Mouse (Mus musculus) neutrophil, adult 5-6 weeks (primary cell): ENCODE measurements around the gene Adh5. TPM values are rescaled to one million over a fixed set of nuclear protein-coding genes. Genes with fewer than 3 reads are reported as not detected.

ENCODE experiments used
- ATAC-seq: fragments of 151-379, 151-347 bp; 2 replicates; pipeline ENCODE4 v1.8.0; 2017; ENCODE audit warnings: mild to moderate bottlenecking, moderate TSS enrichment; ENCODE audit not compliant: insufficient number of reproducible peaks, poor library complexity, low FRiP score, severe bottlenecking; ENCODE audit errors: extremely low read depth
- total RNA-seq: library from RNA; stranded (forward); fragments of 200-1000 nt; gene quantifications from 2 replicates; pipeline ENCODE4 v1.2.3, GENCODE M21; 2017

Gene Adh5
- total RNA-seq = 69.0 and 70.9 TPM in 2 replicates

DNA sequence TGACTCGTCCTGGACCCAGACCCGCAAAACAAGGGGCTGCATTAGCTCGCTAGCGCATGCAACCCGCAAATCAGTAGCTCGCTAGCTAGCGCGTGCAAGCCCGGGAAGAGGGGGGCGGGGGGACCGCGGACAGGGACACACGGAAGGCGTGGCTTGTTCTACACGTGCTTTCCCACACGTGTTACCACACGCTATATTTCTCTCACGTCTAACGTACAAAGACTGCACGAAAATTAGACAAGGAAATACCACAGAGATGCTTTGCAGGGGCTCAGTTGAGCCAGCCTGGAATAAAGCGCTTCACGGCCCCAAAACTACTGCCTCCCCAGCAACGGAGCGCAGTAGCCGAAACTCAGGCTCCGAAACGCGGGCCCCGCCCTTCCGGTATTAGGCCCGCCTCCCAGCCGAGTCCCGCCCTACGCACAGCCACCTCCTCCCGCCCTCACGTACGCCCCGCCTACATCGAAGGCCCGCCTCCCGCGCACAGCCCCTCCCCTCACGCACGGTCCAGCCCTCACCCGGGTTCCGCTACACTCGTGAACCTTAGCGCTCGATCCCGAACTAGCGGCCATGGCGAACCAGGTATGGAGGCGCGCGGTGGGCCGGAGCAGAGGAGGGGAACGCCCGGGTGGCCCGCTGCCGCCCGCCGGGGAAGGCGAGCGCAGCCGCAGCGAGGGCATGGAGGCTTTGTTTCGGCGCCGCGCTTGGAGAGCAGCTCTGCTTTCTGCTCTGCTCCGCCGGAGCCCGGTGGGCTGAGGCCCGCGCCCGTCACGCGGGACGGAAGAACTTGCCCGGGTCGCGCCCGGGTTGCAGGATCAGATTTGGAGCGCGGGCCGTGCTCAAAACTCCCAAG lies at the start of gene Adh5:
Gene Adh5 (plus strand): TSS at position 482 of the 853 bp plus-strand sequence.
- ATAC-seq = peak; percentile 98

GRCm38 (mm10) chr3:138404872-138405271 lies 38.0 kb upstream of the Adh5 start:
- no peak for ATAC-seq

- no peak for ATAC-seq
These were observed 37.6 kb upstream of the Adh5 start for GRCm38 (mm10) chr3:138405341-138405740.

DNA sequence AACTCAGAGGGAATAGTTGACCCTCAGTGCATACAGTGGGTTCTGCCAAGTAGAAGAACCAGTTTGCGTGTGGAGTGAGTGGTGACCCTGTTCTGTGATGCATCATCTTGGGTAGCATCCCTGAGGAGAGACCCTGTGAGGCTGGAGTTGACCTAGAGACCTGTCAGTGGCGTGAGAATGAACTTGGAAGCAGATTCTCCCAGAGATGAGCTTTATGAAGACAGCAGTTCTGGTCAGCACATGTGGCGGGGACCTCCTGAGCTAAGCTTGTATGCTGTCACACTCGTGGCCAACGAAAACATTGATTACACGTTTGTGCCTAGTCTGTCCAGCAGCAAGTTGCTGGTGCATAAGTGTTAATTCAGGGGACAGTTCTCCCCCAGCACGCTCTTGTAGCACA lies 37.1 kb upstream of the Adh5 start:
- no peak for ATAC-seq

- no peak for ATAC-seq
These were observed 35.0 kb upstream of the Adh5 start for GRCm38 (mm10) chr3:138407920-138408319.

GRCm38 (mm10) chr3:138409585-138409984 lies 33.3 kb upstream of the Adh5 start:
- ATAC-seq = no peak

GRCm38 (mm10) chr3:138410211-138410610 lies 32.7 kb upstream of the Adh5 start:
- ATAC-seq = no peak

- ATAC-seq = no peak
These were observed 27.7 kb upstream of the Adh5 start, which contains the start of gene Adh4 for GRCm38 (mm10) chr3:138415121-138415690. Gene Adh4, plus strand, starts transcription at chr3:138415466.

DNA sequence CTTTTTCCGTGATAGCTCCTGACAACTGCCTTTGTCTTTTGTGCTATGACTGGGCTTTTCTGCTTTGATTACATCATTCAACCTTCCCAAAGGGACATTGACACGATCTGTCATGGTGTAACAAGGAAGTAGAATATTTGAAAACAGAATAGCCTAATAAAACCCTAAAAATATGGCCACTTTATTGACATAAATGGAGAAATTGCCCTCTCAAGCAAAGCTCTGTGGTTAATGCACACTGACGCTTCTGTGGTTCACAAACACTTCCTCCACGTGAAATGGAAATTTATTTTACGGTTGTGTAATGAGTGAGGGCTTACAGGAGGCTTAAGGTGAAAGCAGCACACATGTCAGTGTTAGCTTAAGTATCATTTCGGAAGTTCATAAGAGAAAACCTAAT lies 23.5 kb upstream of the Adh5 start:
- no peak for ATAC-seq

DNA sequence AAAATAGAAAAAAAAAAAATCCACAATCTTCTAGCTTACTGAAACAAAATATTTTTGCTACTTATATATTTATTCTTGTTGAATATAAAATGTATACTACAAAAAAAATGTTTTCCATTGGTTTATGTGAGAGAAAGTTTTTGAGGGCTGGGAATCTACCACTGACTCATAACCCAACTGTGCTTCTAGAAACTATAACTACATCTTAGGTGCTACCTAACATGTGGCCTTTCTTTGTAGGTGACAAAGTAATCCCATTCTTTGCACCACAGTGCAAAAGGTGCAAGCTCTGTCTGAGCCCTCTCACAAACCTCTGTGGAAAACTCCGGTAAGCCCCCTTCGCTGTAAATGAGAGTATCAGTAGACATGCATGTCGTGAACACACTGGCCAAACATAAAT lies 22.5 kb upstream of the Adh5 start:
- no peak for ATAC-seq

DNA sequence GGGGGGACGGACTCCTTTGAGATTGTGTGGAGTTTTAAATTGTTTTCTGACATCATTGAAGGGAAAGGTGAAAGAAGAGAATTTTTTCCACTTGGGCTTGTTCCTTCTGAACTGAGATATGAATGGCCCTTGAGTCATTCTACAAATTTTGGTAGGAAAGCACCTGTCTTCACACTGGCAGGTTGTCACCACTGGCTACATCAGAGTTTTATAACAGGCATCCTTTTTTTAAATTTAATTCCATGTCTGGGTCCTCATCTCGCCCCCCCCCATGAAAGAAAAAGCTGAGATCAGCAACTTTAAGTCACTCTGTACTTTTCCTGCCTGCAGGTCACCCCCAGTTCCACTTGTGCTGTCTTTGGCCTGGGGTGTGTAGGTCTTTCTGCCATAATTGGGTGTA lies 19.2 kb upstream of the Adh5 start:
- ATAC-seq = no peak

- no peak for ATAC-seq
These were observed 18.6 kb upstream of the Adh5 start for GRCm38 (mm10) chr3:138424247-138424646.

DNA sequence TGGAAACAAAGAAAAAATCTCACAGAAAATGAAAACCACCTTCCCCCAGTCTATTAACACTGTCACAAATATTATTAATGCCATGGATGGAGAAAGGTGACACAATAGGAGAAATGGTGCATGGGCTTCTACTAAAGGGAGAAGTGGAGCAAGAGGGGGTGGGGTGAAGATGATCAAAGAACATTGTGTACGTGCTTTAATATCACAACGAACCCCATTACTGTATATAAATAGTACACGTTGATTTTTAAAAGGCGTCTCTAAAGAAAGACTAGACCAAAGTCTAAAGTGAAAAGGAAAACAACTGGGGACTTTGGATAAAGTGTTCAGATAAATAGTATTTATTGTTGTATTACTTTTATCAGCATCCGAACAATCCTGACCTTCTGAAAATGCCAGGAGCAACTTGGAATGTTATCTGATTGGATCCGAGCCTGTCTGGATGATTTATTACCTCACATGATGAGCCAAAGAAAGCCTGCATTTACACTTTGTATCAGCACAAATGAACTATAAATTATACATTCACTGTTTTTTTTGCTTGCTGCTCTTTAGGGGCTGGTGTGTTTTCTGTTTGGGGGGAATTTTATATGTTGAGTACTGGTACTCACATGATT lies 12.4 kb upstream of the Adh5 start:
- no peak for ATAC-seq

- no peak for ATAC-seq
These were observed 11.1 kb upstream of the Adh5 start for GRCm38 (mm10) chr3:138431835-138432234.

GRCm38 (mm10) chr3:138438716-138439115 lies 4.2 kb upstream of the Adh5 start:
- no peak for ATAC-seq

DNA sequence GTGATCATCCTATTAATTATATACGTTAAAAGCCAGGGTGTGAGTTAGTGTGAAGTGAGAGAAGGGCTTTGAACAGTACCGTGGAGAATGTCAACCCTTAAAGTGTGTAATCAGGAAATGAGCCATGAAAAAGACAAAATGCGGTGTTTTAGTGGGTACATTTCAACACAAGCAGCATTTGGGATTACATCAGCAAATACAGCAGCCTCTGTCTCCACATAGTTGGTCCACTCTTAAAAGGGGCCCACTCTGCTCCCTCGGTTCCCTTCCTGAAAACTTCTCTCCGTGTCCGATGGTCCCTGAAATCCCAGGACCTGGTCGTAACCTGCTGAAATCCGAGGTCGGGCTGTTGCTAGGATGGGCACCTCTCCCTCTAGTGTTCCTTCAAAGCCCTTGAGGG lies 690 bp upstream of the Adh5 start:
- ATAC-seq = no peak

DNA sequence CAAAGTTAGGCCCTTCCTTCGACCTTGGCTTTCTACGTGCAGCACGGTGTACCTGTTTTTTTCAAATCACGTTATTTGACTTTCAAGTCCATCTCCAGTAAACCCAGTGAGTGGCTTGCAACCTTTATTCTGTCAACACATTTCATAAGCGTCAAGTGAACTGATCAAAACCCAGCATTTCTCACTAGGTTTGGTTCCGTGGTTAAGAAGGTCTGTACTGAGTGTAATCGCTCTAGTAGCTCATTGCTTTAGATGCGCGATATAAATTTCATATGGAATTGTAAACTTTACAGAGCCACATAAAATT lies 525 bp downstream of the Adh5 start:
- ATAC-seq = no peak

DNA sequence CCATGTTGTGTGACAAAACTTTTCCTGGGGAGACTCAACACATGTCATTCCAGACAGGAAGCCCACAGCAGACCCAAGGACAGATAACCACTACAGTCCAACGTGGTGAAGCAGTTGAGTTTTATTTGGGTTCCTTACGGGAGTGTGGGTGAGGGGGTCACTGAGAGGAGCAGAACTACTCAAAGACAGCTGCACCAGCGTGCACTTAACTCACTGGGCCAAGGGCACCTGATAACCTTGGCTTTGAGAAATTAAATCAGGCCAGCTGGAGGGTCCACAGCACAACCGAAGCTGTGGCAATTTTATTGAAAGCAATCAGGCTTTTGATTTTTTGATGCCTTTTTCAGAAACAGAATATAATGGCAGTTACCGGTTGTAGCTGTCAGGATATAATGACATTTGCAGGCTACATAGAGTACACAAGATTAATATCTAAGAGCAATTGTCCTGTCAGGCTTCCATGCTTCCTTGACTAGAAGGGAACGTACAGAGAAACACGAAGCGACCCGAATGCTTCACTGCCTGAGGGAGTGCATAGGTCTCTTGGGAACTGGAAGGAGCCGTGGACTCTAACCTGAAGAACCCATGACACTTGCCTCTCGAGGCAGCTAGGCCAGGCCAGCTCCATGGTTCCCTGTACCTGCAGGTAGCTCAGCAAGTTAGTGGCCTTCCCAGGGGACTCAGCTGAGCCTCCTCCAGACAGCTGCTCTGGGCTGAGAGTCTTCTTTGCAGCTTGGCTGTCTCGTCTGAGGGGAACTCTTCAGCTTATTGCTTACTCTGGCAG lies 5.4 kb downstream of the Adh5 start:
- ATAC-seq = no peak

- ATAC-seq = no peak
These were observed 9.3 kb downstream of the Adh5 start for GRCm38 (mm10) chr3:138452169-138452568.

- no peak for ATAC-seq
These were observed 11.3 kb downstream of the Adh5 start for GRCm38 (mm10) chr3:138454234-138454633.
